Mouse (Mus musculus): ENCODE results near the gene Olfr520.
A peak's percentile ranks its signal among the peaks of the same experiment; 100 is the strongest.

DNA sequence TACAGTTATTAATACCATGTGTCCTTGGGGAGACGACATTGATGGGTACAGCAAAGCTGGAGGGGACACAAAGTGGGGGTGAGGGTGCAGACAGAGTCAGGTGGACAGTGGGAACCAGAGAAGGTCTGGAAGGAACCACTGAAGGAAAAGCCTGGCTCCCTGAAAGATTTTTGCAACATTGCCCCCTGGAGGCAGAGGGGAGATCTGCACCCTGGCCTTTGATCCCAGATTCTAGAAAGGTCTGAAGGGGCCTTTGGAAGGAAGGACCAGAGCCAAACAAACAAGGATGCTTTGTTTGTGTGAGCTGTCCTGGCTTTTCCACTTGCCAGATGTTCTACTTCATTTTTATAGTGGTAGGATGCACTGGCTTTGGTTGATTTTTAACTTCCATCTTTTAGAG is 19.6 kb upstream of the Olfr520 start:
- peak; percentile 83 for TF ChIP-seq CTCF (IDR thresholded peaks at IDR 0.05; ENCODE audit: low read depth)
- TF ChIP-seq EP300 (IDR thresholded peaks at IDR 0.05; ENCODE audit: low read depth): no peak

Data from heart, postnatal 0 days (tissue).